Mouse (Mus musculus) cerebellum, adult 2 months (tissue): ENCODE measurements around the gene Ccr1. TPM values are rescaled to one million over a fixed set of nuclear protein-coding genes. Genes with fewer than 3 reads are reported as not detected.
"Not testable (repeated sequence)": the region's sequence is repeated elsewhere in the genome, so short reads cannot be mapped to it uniquely, and the experiment has no call there.

Experiments used
- DNase-seq, 2 experiments: peaks; one replicate each; pipeline ENCODE4 v3.0.0; 2021
- H3K27ac ChIP-seq: fragments of 200-500 bp; 2 replicates; pipeline ENCODE4 v1.5.1; 2012; ENCODE audit warnings: low read length, control low read depth, inconsistent platforms; ENCODE audit not compliant: insufficient read depth
- H3K27me3 ChIP-seq: fragments of 200-500 bp; 2 replicates; pipeline ENCODE4 v1.6.1; 2012; ENCODE audit warnings: inconsistent platforms, mild to moderate bottlenecking, low read length, moderate library complexity; ENCODE audit not compliant: control insufficient read depth, insufficient read depth
- H3K4me1 ChIP-seq: fragments of 200-500 bp; 2 replicates; pipeline ENCODE4 v1.6.1; 2011; ENCODE audit warnings: low read length; ENCODE audit not compliant: control insufficient read depth, insufficient read depth
- H3K4me3 ChIP-seq: fragments of 200-500 bp; replicated peaks from 2 replicates; pipeline ENCODE3; 2011; ENCODE audit warnings: mild to moderate bottlenecking, low read depth, low read length, control low read depth; ENCODE audit not compliant: insufficient read depth
- CTCF ChIP-seq: fragments of 200-500 bp; IDR thresholded peaks from 2 replicates; pipeline ENCODE4 v1.5.1; 2011; ENCODE audit warnings: low read depth, mild to moderate bottlenecking, control low read depth, low read length, moderate library complexity, borderline replicate concordance; ENCODE audit not compliant: insufficient read depth
- POLR2A ChIP-seq: fragments of 200-500 bp; IDR thresholded peaks from 2 replicates; pipeline ENCODE4 v1.6.1; 2011; ENCODE audit warnings: low read length, control low read depth, borderline replicate concordance; ENCODE audit not compliant: insufficient read depth
- WGBS: fragments of 180-500 bp; shearing (Covaris S2); methylation state at CpG from one replicate; pipeline ENCODE4 v1.1.7; 2018; 5-methylcytosine and 5-hydroxymethylcytosine counted together
- polyA plus RNA-seq: library from polyadenylated mRNA; depleted of rRNA; stranded (reverse); fragments of >200 nt; gene quantifications from 2 replicates; pipeline ENCODE4 v1.2.3, GENCODE M21; 2012

Ccr1 gene
- polyA plus RNA-seq, 1 experiment = 0.13 TPM

- no peak overlapping the region for H3K27ac ChIP-seq
- H3K4me3 ChIP-seq = no peak overlapping the region
- no peaks in the 10 kb centered on the region for H3K4me1 ChIP-seq
- WGBS = 71% methylated on average over 2 of the region's 2 CpGs
- DNase-seq = no peak
- H3K27me3 ChIP-seq = no peaks in the 10 kb centered on the region
- TF ChIP-seq CTCF (no peak), POLR2A (no peak)
Observed at GRCm38 (mm10) chr9:123975630-123976029, 7.1 kb upstream of the Ccr1 start.

- WGBS = 83% methylated on average over 1 of the region's 4 CpGs
- not testable (repeated sequence) for DNase-seq, H3K27ac ChIP-seq, H3K27me3 ChIP-seq, H3K4me1 ChIP-seq, H3K4me3 ChIP-seq
Observed at GRCm38 (mm10) chr9:123966858-123967495, 1.5 kb downstream of the Ccr1 start.

GRCm38 (mm10) chr9:123964776-123965175 is 3.7 kb downstream of the Ccr1 start:
- no peaks in the 10 kb centered on the region for H3K4me1 ChIP-seq
- WGBS = 75% methylated on average over 3 of the region's 3 CpGs
- no peak overlapping the region for H3K27ac ChIP-seq
- no peak for DNase-seq
- TF ChIP-seq POLR2A = no peak
- TF ChIP-seq CTCF = no peak
- no peak overlapping the region for H3K4me3 ChIP-seq
- no peaks in the 10 kb centered on the region for H3K27me3 ChIP-seq

- WGBS = 68% methylated on average over 1 of the region's 1 CpGs
- TF ChIP-seq POLR2A (no peak), CTCF (no peak)
- no peak for DNase-seq
- no peak overlapping the region for H3K27ac ChIP-seq
- no peaks in the 10 kb centered on the region for H3K4me1 ChIP-seq
- H3K4me3 ChIP-seq = no peak overlapping the region
- H3K27me3 ChIP-seq = no peaks in the 10 kb centered on the region
Observed at GRCm38 (mm10) chr9:123960161-123960560, 8.3 kb downstream of the Ccr1 start.

GRCm38 (mm10) chr9:123957911-123958413 is 10.5 kb downstream of the Ccr1 start:
- H3K27ac ChIP-seq = no peak overlapping the region
- no peaks in the 10 kb centered on the region for H3K27me3 ChIP-seq
- no peak for TF ChIP-seq CTCF
- TF ChIP-seq POLR2A = no peak
- H3K4me1 ChIP-seq = no peaks in the 10 kb centered on the region
- no peak for DNase-seq
- no peak overlapping the region for H3K4me3 ChIP-seq
- WGBS = 68% methylated on average over 3 of the region's 3 CpGs

- 56% methylated on average over 1 of the region's 1 CpGs for WGBS
- TF ChIP-seq POLR2A = no peak
- TF ChIP-seq CTCF = no peak
Observed at GRCm38 (mm10) chr9:123956892-123957291, 11.6 kb downstream of the Ccr1 start.

GRCm38 (mm10) chr9:123953551-123953950 is 14.9 kb downstream of the Ccr1 start:
- H3K4me1 ChIP-seq = no peaks in the 10 kb centered on the region
- TF ChIP-seq POLR2A (no peak), CTCF (no peak)
- no peak overlapping the region for H3K4me3 ChIP-seq
- 60% methylated on average over 2 of the region's 2 CpGs for WGBS
- H3K27me3 ChIP-seq = no peaks in the 10 kb centered on the region
- DNase-seq = no peak
- no peak overlapping the region for H3K27ac ChIP-seq

More at GRCm38 (mm10) chr9:123956892-123957291, 11.6 kb downstream of the Ccr1 start:
- H3K27me3 ChIP-seq = no peaks in the 10 kb centered on the region
- DNase-seq = no peak
- H3K4me1 ChIP-seq = no peaks in the 10 kb centered on the region
- H3K27ac ChIP-seq = no peak overlapping the region
- no peak overlapping the region for H3K4me3 ChIP-seq

GRCm38 (mm10) chr9:123951176-123951575 is 17.3 kb downstream of the Ccr1 start:
- Histone ChIP-seq H3K27ac (no peak overlapping the region), H3K4me3 (no peak overlapping the region), H3K4me1 (no peaks in the 10 kb centered on the region), H3K27me3 (no peaks in the 10 kb centered on the region)
- no peak for DNase-seq
- 95% methylated on average over 1 of the region's 1 CpGs for WGBS
- TF ChIP-seq POLR2A (no peak), CTCF (no peak)
